Mouse (Mus musculus) lung, postnatal 36 days (tissue): ENCODE results near the gene Ncl.

Experiments used
- DNase-seq: peaks from one replicate; pipeline ENCODE4 v3.0.0; 2022; ENCODE audit warnings: mixed read lengths

The Ncl gene

DNA sequence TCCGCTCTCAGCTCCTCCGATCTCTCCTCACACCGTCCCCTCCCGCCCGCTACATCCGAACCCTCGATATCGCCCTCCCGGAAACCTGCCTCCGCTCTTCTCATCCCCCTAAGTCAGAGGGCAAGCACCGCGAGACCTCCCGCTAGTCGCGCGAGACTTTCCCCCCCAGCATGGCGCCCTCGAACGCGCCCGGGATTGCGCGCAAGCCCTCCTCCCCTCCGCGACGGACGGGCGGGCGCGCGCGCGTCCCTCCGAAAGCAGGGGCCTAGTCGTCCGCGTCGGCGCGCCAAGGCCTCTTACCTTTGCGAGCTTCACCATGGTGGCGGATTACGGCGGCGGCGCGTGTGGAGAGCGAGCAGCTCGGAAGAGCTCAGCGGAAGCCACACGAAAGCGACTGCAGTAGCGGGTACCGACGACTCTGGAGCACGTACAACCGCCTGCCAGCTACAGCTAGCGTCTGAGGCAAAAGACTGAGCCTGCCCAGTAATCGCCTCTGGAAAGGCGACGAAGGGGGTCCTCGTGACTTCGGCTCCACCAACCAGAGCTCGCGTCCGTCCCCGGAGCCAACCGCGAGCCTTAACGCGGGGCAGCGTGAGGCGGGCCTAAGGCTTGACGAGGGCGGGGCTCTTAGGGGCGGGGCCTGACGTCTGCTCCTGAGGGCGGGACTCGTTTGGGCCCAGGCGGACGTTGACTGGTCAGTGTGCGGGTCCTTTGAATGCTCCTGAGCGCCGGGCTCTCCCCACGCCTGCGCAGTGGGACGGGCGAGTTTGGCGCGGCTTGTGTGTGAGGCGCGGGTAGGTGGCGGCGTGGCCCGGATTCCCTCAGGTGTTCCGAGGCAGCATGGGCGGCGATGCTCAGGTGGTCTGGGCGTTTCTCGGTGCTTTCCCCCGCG lies at the start of gene Ncl:
Gene Ncl, minus strand, starts transcription at position 495 of the 892 bp plus-strand sequence.
- peak; percentile 98 for DNase-seq

- DNase-seq = no peak
These were observed 49.3 kb upstream of the Ncl start for GRCm38 (mm10) chr1:86408515-86408914.

DNA sequence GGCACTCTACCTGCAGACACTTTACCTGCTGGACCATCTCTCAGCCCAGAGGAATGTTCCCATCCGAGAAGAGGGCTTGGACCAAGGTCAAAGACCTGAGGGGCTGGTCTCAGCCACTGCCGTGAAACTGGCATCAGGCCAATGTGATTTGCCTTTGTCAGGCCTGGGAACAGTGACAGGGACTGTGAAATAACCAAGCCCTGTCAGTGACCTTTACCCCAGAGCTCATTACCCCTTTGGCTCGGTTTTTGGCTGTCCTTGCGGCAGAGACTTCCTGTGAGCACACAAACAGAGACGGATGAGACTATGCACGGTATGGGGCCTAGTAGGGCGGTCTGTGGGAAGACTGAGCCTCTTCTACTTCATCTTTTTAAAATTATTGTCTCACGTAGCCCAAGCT lies 47.7 kb upstream of the Ncl start:
- DNase-seq = peak; percentile 70

DNA sequence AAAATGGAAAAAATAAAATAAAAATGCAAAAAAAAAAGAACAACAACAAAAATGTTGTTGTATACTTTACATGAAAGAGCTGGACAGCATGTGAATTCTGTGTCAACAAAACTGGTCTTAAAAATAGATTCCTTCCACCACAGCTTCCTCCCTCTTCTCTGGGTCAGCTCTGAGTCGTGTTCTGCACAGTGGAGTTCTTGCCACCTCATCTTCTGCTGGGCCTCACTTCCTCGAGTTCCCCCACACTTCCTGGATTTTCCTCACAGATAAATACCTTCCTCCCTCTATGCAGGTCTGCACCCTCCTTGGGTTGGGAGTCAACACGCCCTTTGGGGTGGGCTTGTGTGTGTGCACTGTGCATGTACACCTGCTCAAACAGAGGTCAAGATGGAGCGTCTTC lies 47.1 kb upstream of the Ncl start:
- DNase-seq = peak; percentile 23

GRCm38 (mm10) chr1:86404834-86405233 lies 45.6 kb upstream of the Ncl start:
- DNase-seq = peak; percentile 37

GRCm38 (mm10) chr1:86400096-86400754 lies 41.0 kb upstream of the Ncl start:
- no peak for DNase-seq

GRCm38 (mm10) chr1:86399322-86399721 lies 40.1 kb upstream of the Ncl start:
- peak; percentile 48 for DNase-seq

- DNase-seq = peak; percentile 75
These were observed 39.0 kb upstream of the Ncl start for GRCm38 (mm10) chr1:86398222-86398621.

- DNase-seq = peak; percentile 54
These were observed 38.4 kb upstream of the Ncl start for GRCm38 (mm10) chr1:86397621-86398020.

DNA sequence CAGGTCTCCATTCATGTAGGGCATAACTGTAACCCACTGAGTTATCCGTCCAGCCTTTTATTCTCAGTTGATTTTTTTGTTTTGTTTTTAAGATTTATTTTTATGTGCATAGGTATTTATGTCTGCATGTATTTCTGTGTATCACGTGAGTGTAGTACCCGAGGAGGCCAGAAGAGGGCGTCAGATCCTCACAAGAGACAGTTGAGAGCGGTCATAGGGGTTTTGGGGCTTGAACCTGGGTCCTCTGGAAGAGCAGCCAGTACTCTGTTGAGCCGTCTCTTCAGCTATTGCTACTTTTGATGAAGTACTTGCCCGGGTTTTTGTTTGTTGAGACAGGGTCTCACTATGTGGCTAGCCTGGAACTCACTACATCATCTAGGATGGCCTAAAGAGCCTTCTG lies 36.7 kb upstream of the Ncl start:
- no peak for DNase-seq

GRCm38 (mm10) chr1:86394246-86394645 lies 35.0 kb upstream of the Ncl start:
- no peak for DNase-seq

- DNase-seq = no peak
These were observed 34.0 kb upstream of the Ncl start for GRCm38 (mm10) chr1:86393219-86393618.

DNA sequence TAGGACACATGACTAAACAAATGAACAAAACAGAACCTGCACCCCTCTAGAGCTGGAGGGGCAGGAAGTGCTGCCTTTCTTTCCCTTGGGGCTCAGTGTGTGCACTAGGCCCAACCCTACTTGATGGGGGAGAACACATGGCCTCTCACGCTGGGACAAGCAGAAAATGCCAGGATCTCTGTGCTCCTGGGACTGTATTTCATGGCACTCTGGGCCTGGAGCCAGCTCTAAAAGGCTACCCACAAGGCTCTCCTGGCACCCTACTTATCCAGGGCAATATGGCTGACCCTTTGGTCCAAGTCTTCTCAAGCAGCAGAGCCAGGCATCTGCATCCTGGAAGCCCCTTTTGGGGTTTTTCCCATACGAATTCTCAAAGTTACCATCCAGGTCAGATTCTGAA lies 32.2 kb upstream of the Ncl start:
- no peak for DNase-seq

- DNase-seq = peak; percentile 81
These were observed 30.0 kb upstream of the Ncl start for GRCm38 (mm10) chr1:86389230-86389629.

GRCm38 (mm10) chr1:86381027-86381426 lies 21.8 kb upstream of the Ncl start:
- DNase-seq = peak; percentile 86

DNA sequence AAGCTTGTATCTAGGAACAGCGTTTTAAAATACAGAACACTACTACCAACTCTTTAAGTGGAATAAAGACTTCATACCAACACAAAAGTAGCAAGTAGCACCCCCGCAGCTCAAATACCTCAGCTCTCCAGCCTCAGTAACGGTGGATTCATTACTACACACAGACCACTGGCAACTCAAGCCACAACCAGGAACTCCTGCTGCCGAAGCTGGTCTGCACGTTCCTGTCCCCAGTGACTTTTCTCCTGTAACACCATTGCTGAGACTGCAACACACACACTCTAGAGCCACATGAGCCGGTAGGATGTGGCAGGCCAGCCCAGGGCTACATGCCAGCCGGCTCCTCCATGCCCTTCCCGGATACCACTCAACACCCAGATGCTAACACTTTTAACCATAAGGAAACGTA lies 20.0 kb upstream of the Ncl start:
- no peak for DNase-seq

GRCm38 (mm10) chr1:86378662-86379061 lies 19.5 kb upstream of the Ncl start:
- no peak for DNase-seq

DNA sequence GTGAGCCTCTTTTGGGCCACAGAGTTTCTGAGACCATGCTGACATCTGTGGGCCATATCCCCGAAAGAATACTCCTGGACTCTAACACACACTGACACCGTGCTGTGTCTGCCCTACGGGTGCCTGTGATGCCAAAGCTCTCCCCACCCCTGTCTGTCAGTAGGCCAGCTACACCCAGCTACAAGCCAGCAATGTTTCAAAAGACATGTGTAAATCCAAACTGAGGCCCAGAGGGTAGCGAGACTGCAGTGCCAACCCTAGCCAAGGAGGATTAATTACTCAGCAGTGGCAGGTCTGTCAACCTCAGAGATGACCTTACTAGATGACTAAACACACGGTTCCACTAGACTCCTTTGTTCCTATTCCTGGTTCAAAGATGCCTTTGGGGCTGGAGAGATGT lies 17.2 kb upstream of the Ncl start:
- DNase-seq = no peak

- peak; percentile 70 for DNase-seq
These were observed 12.8 kb upstream of the Ncl start for GRCm38 (mm10) chr1:86371997-86372396.

- DNase-seq = no peak
These were observed 8.9 kb upstream of the Ncl start for GRCm38 (mm10) chr1:86368086-86368485.

DNA sequence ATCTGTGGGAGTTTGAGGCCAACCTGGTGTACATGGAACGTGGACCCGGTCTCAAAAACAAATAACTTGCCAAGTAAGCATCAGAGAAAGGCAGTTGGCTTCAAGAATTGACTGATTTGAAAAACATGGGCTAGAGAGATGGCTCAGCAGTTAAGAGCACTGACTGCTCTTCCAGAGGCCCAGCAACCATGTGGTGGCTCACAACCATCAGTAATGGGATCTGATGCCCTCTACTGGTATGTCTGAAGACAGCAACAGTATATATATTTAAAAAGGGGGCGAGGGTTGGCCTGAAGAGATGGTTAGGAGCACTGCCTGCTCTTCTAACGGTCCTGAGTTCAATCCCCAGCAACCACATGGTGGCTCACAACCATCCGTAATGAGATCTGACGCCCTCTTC lies 4.5 kb upstream of the Ncl start:
- DNase-seq = peak; percentile 41

- no peak for DNase-seq
These were observed 2.8 kb upstream of the Ncl start for GRCm38 (mm10) chr1:86361852-86362615.

DNA sequence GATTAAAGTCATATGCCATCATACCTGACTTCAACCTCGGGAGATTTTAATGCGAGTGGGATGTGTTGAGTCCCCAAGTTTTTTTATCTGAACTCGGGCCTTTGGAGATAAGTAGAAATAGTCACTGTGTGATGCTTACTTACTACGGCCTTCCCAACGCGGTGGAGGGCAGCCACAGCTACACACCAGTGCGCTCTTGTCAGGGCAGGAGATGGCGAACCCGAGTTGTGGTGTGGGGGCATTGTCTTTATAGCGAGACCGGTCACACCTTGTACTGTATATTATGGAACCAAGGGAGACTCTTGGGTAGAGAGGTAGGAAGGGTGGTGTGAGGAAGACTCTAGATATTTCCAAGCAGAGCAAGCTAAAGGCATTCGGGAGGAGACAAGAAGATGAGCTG lies 1.2 kb upstream of the Ncl start:
- DNase-seq = no peak

DNA sequence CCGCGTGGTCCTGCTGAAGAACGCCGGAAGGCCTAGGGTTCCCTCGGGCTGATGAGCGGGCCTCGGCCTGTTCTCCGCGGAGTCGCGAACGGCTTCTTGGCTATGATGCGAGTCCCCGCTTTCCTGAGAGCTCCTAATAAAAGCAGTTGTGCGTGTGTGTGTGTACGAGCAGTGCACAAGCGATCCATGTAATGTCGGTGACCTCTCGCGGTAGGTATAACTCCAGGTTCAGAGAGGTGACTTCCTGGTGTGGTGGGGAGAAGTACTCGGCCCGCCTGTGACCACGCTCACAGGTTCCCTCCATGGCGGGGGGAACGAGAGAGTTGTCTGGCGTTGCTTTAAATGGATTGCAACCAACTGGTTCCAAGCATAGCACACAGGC lies 589 bp upstream of the Ncl start:
- DNase-seq = no peak
